Mouse (Mus musculus): Measurements from ENCODE around the gene Olfr218. TPM values are rescaled to one million over a fixed set of nuclear protein-coding genes. Genes with fewer than 3 reads are reported as not detected.

Olfr218 gene
- not detected in 2 replicates for polyA plus RNA-seq (2012; rRNA removed)

GRCm38 (mm10) chr1:173197508-173197907 lies at the start of gene Olfr218:
Gene Olfr218 (plus strand): TSS chr1:173197808.

GRCm38 (mm10) chr1:173190540-173190939 lies 7.1 kb upstream of the Olfr218 start, which contains the start of gene Olfr1406:
Gene Olfr1406 (minus strand): TSS chr1:173190640.

GRCm38 (mm10) chr1:173212092-173212491 lies 14.5 kb downstream of the Olfr218 start, which contains the start of gene Olfr1404:
Gene Olfr1404 (plus strand): TSS chr1:173212392.

GRCm38 (mm10) chr1:173227081-173227480 lies 29.5 kb downstream of the Olfr218 start, which contains the start of gene Fcer1a:
Gene Fcer1a (minus strand): TSS chr1:173227214.

Other genes with a start within 250 kb of the Olfr218 start
- not detected in 2 replicates for gene Olfr16, start 247.4 kb upstream of the Olfr218 start, polyA plus RNA-seq (2012; rRNA removed)
- not detected in 2 replicates for gene Olfr1408, start 60.4 kb upstream of the Olfr218 start, polyA plus RNA-seq (2012; rRNA removed)
- gene Olfr1406, start 7.2 kb upstream of the Olfr218 start, polyA plus RNA-seq (2012; rRNA removed), result not detected in 2 replicates
- gene Olfr1404, start 14.6 kb downstream of the Olfr218 start, polyA plus RNA-seq (2012; rRNA removed), result not detected in 2 replicates
- not detected in 2 replicates for gene Fcer1a, start 29.4 kb downstream of the Olfr218 start, polyA plus RNA-seq (2012; rRNA removed)
- gene Olfr418, start 68.2 kb downstream of the Olfr218 start, polyA plus RNA-seq (2012; rRNA removed), result not detected in 2 replicates
- gene Mptx2, start 80.0 kb downstream of the Olfr218 start, polyA plus RNA-seq (2012; rRNA removed), result not detected in 2 replicates
- 79.9 and 83.6 TPM in 2 replicates for gene Ackr1, start 135.9 kb downstream of the Olfr218 start, polyA plus RNA-seq (2012; rRNA removed)
- gene Aim2, start 153.1 kb downstream of the Olfr218 start, polyA plus RNA-seq (2012; rRNA removed), result 4.6 and 7.3 TPM in 2 replicates
- gene Cadm3, start 169.9 kb downstream of the Olfr218 start, polyA plus RNA-seq (2012; rRNA removed), result 211 and 240 TPM in 2 replicates